Mouse (Mus musculus) brain, embryonic 14.5 days (tissue): ENCODE measurements at regions not wholly inside any gene's neighbourhood (a gene's known extent, or its start where the extent isn't known, plus 50 kb on each side); places are given as distances from the start of the nearest gene placed in this dataset.

ENCODE experiments used
- CTCF ChIP-seq: fragments of 200-500 bp; IDR thresholded peaks from 2 replicates; pipeline ENCODE4 v1.5.1; 2012; ENCODE audit warnings: inconsistent platforms, mild to moderate bottlenecking, moderate library complexity, borderline replicate concordance; ENCODE audit not compliant: insufficient read depth, insufficient read length; ENCODE audit errors: extremely low read depth
- POLR2A ChIP-seq: fragments of 200-500 bp; IDR thresholded peaks from 2 replicates; pipeline ENCODE4 v1.6.1; 2012; ENCODE audit warnings: mild to moderate bottlenecking, inconsistent platforms, borderline replicate concordance; ENCODE audit not compliant: poor library complexity, insufficient read depth, insufficient read length, severe bottlenecking; ENCODE audit errors: extremely low read depth

DNA sequence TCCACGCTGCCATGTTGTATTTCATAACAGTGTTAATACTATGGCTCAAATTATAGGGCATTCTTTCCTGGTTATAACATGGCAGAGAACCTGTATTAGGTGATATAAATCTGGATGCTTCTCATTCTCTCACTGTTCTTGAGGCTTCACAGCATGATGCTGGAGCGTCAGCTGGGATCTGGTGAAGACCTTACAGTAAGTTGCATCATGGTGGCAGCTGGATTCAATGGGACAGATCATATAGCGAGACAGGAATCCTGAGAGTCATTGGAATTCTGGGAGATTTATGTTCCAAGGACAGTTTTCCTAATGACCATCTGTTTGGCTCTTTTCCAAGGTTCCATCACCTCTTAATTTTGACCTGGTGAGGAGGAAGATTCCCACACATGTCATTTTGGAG, 53.2 kb upstream of the Prpf4b start:
- TF ChIP-seq CTCF (no peak), POLR2A (no peak)
